Mouse (Mus musculus): Measurements from ENCODE around the gene Trp53bp1.

DNA sequence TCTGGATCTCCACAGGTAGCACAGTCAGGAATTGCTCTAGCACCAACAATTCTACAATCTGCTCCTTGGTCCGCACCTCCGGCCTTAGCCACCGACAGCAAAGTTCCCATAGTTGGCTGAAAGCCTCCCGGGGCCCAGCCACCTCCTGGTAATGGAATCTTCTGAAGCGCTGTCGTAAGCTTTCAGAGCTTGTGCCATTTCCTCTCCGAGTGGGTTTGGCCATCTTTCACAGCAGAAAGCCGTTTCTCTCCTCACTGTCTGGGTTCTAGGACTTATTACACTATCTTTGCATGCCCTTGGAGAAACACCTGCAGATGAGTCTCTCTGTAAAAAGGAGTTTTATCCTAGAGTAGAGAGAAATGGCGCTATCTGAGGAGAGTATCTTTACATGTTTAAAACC lies 101.3 kb downstream of the Trp53bp1 start:
- no peak for TF ChIP-seq CTCF (IDR thresholded peaks at IDR 0.05; ENCODE audit: low read depth)
- TF ChIP-seq EP300 (IDR thresholded peaks at IDR 0.05; ENCODE audit: low read depth), result no peak
